Mouse (Mus musculus): ENCODE data around the gene Zc3h7b. TPM values are rescaled to one million over a fixed set of nuclear protein-coding genes. Genes with fewer than 3 reads are reported as not detected.

Zc3h7b gene
- total RNA-seq, 4 experiments from 2014 or later = 147 to 167 (median 158) TPM

- DNase-seq (ENCODE audit: low spot score in 2 of 2) = no peak
These were observed 97.4 kb downstream of the Zc3h7b start for GRCm38 (mm10) chr15:81842275-81842674.

- DNase-seq (ENCODE audit: low spot score in 2 of 2) = no peak
These were observed 100.3 kb downstream of the Zc3h7b start for GRCm38 (mm10) chr15:81845033-81845625.

- DNase-seq (ENCODE audit: low spot score in 2 of 2) = no peak
These were observed 100.9 kb downstream of the Zc3h7b start for GRCm38 (mm10) chr15:81845724-81846123.

Other genes starting within 250 kb of the Zc3h7b start
- 10 to 100 TPM; 59.1 to 78.3 (median 67.4) TPM for gene Ep300, start 159.7 kb upstream of the Zc3h7b start, total RNA-seq (2022)
- gene L3mbtl2, start 81.2 kb upstream of the Zc3h7b start, total RNA-seq (2022) = 10 to 100 TPM; 39.8 to 45.8 (median 43.9) TPM
- gene Chadl, start 47.8 kb upstream of the Zc3h7b start, total RNA-seq (2022) = 10 to 100 TPM in 3 of 4 experiments, 1 to 10 TPM in 1; 9.7 to 14.7 (median 13.1) TPM
- 100 to 1,000 TPM; 200 to 222 (median 212) TPM for gene Rangap1, start 473 bp downstream of the Zc3h7b start, total RNA-seq (2022)
- gene Tef, start 57.4 kb downstream of the Zc3h7b start, total RNA-seq (2022) = 100 to 1,000 TPM; 255 to 311 (median 291) TPM
- 10 to 100 TPM; 26.6 to 40.2 (median 33.5) TPM for gene Tob2, start 113.7 kb downstream of the Zc3h7b start, total RNA-seq (2022)
- 10 to 100 TPM; 38.1 to 43.5 (median 38.2) TPM for gene Phf5a, start 126.9 kb downstream of the Zc3h7b start, total RNA-seq (2022)
- 100 to 1,000 TPM; 453 to 537 (median 485) TPM for gene Aco2, start 127.3 kb downstream of the Zc3h7b start, total RNA-seq (2022)
- 10 to 100 TPM; 52.4 to 56.6 (median 55.3) TPM for gene Polr3h, start 181.2 kb downstream of the Zc3h7b start, total RNA-seq (2022)
- 10 to 100 TPM; 73.0 to 81.8 (median 75.8) TPM for gene Csdc2, start 191.7 kb downstream of the Zc3h7b start, total RNA-seq (2022)
- gene Pmm1, start 215.9 kb downstream of the Zc3h7b start, total RNA-seq (2022) = 100 to 1,000 TPM; 180 to 198 (median 188) TPM
- gene 1700029P11Rik, start 235.5 kb downstream of the Zc3h7b start, total RNA-seq (2022) = not detected
- gene Xrcc6, start 242.8 kb downstream of the Zc3h7b start, total RNA-seq (2022) = 10 to 100 TPM; 21.9 to 28.5 (median 26.0) TPM

Measured in left cerebral cortex, adult 8-10 months (tissue).